Mouse (Mus musculus) MEL (cell line): Measurements from ENCODE around the gene Ncf2.

Experiments used
- BHLHE40 ChIP-seq: IDR thresholded peaks from 2 replicates; pipeline ENCODE4 v1.6.1; 2012; ENCODE audit warnings: low read depth, mild to moderate bottlenecking, inconsistent platforms, low read length, improper control_type of control experiment, borderline replicate concordance
- CHD1 ChIP-seq: IDR thresholded peaks from 2 replicates; pipeline ENCODE4 v1.6.1; 2012; ENCODE audit warnings: low read depth, mild to moderate bottlenecking, inconsistent platforms, low read length, improper control_type of control experiment
- CTCF ChIP-seq, 3 experiments: IDR thresholded peaks in 2 of 3; conservative IDR thresholded peaks in 1 of 3; 2 replicates each; pipeline ENCODE4 v1.5.1; 2011 to 2012; ENCODE audit warnings: low read length in 3 of 3, low read depth in 2 of 3, mild to moderate bottlenecking in 2 of 3, improper control_type of control experiment in 1 of 3, inconsistent platforms in 1 of 3, mixed read lengths in 1 of 3, moderate library complexity in 1 of 3; ENCODE audit not compliant: control insufficient read depth in 1 of 3, insufficient read depth in 1 of 3, poor library complexity in 1 of 3, severe bottlenecking in 1 of 3
- EP300 ChIP-seq, 2 experiments: IDR thresholded peaks; 2 replicates each; pipeline ENCODE4 v1.6.1; 2011; ENCODE audit warnings: improper control_type of control experiment in 2 of 2, low read length in 2 of 2, low read depth in 1 of 2, mild to moderate bottlenecking in 1 of 2
- GABPA ChIP-seq: IDR thresholded peaks from 2 replicates; pipeline ENCODE4 v1.6.1; 2012; ENCODE audit warnings: low read depth, mild to moderate bottlenecking, inconsistent platforms, low read length, improper control_type of control experiment, moderate library complexity
- GATA1 ChIP-seq: IDR thresholded peaks from 2 replicates; pipeline ENCODE4 v1.6.1; 2011; ENCODE audit warnings: low read depth, low read length, improper control_type of control experiment
- JUND ChIP-seq: IDR thresholded peaks from 2 replicates; pipeline ENCODE4 v1.6.1; 2011; ENCODE audit warnings: low read depth, mild to moderate bottlenecking, improper control_type of control experiment, low read length
- MAFK ChIP-seq: IDR thresholded peaks from 2 replicates; pipeline ENCODE4 v1.6.1; 2011; ENCODE audit warnings: low read depth, mild to moderate bottlenecking, low read length, improper control_type of control experiment, borderline replicate concordance
- MYB ChIP-seq: IDR thresholded peaks from 2 replicates; pipeline ENCODE4 v1.6.1; 2011; ENCODE audit warnings: mild to moderate bottlenecking, low read depth, low read length, improper control_type of control experiment
- POLR2A ChIP-seq, 2 experiments: IDR thresholded peaks; 2 replicates each; pipeline ENCODE4 v1.6.1; 2011 to 2012; ENCODE audit warnings: low read length in 2 of 2, mild to moderate bottlenecking in 2 of 2, control low read depth in 1 of 2, improper control_type of control experiment in 1 of 2, low read depth in 1 of 2, moderate library complexity in 1 of 2; ENCODE audit not compliant: control insufficient read depth in 1 of 2, insufficient read depth in 1 of 2, poor library complexity in 1 of 2
- RCOR1 ChIP-seq: IDR thresholded peaks from 2 replicates; pipeline ENCODE4 v1.6.1; 2012; ENCODE audit warnings: low read depth, mild to moderate bottlenecking, inconsistent platforms, low read length, improper control_type of control experiment
- TCF12 ChIP-seq: IDR thresholded peaks from 2 replicates; pipeline ENCODE4 v1.6.1; 2014; ENCODE audit warnings: low read depth, mild to moderate bottlenecking, inconsistent platforms, low read length, improper control_type of control experiment, moderate library complexity
- ZNF384 ChIP-seq: IDR thresholded peaks from 2 replicates; pipeline ENCODE4 v1.6.1; 2012; ENCODE audit warnings: low read depth, mild to moderate bottlenecking, inconsistent platforms, low read length, improper control_type of control experiment

DNA sequence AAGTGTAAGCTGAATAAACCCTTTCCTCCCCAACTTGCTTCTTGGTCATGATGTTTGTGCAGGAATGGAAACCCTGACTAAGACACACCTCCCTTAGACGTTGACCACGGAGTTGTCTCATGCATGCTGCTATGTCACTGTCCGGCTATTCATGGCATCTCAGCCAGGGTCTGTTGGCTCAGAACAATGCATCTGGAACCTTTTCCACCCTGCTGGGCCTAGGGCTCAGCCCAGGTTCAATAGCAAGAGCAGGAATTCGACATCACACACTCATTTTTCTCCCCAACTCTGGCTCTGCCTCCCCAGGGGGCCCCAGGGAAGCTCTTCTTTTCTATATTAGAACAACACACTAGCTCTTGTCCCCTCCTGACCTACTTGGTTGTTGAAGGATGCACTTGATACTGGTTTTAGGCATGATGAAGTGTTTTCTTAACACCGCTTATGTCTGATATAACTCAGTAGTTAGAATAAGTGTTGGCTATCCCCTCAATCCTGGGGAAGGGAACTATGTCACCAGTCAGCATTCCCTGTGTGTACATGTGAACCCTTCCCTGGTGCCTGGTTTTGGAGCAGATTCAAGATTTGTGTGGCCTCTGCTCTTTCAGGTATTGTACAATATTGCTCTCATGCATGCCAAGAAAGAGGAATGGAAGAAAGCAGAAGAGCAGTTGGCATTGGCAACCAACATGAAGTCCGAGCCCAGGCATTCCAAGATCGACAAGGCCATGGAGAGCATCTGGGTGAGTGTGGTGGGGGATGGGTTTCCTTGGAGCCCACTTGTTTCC lies 21.1 kb downstream of the Ncf2 start:
- TF ChIP-seq GABPA: no peak
- TF ChIP-seq JUND: no peak
- no peak for TF ChIP-seq BHLHE40
- TF ChIP-seq CTCF (IDR thresholded peaks at IDR 0.05 in 2 of 3, conservative IDR thresholded peaks at IDR 0.05 in 1 of 3; ENCODE audit: control insufficient read depth in 1 of 3, insufficient read depth in 1 of 3, low read depth in 2 of 3, low read length in 3 of 3, poor library complexity in 1 of 3, severe bottlenecking in 1 of 3): no peak
- no peak for TF ChIP-seq POLR2A (IDR thresholded peaks at IDR 0.05; ENCODE audit: control insufficient read depth in 1 of 2, insufficient read depth in 1 of 2, low read depth in 1 of 2, low read length in 2 of 2, poor library complexity in 1 of 2)
- TF ChIP-seq MYB: no peak
- no peak for TF ChIP-seq EP300 (IDR thresholded peaks at IDR 0.05; ENCODE audit: low read depth in 1 of 2, low read length in 2 of 2)
- TF ChIP-seq GATA1: no peak
- TF ChIP-seq TCF12: no peak
- no peak for TF ChIP-seq RCOR1
- no peak for TF ChIP-seq CHD1
- TF ChIP-seq ZNF384: no peak
- TF ChIP-seq MAFK: no peak
